Mouse (Mus musculus): Measurements from ENCODE around the gene Olfm3. TPM values are rescaled to one million over a fixed set of nuclear protein-coding genes. Genes with fewer than 3 reads are reported as not detected.

The Olfm3 gene
- polyA plus RNA-seq, 2 experiments = 0.13 to 0.34 TPM

DNA sequence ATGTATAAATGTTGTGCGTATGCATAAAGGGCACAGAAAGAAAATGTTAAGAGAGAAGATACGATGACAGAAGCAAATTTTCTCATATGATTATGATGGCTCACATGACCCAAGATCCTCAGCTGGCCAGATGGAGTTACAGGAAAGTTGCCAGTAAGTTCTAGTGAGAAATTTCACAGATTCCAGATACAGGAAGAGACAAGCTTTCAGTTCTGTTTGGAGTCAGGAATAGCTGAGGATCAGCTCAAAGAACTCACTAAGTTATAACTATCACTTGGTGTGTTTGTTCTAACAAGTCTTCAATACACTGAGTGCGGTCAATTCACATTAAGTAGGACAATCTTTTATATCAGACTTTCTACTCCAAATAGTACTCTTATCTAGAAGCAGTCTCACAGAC, 16.2 kb downstream of the Olfm3 start:
- Histone ChIP-seq H3K4me1 (ENCODE audit: control insufficient read depth, insufficient read depth, low read length) (no peaks in the 10 kb centered on the region), H3K27me3 (ENCODE audit: control insufficient read depth, insufficient read depth, low read length) (no peaks in the 10 kb centered on the region), H3K9me3 (ENCODE audit: control insufficient read depth, low read length) (no peaks in the 10 kb centered on the region), H3K4me2 (replicated peaks; ENCODE audit: low read depth, low read length, severe bottlenecking) (no peak overlapping the region), H3K4me3 (replicated peaks; ENCODE audit: low read length) (no peak overlapping the region), H3K27ac (replicated peaks; ENCODE audit: low read depth, low read length) (no peak overlapping the region), H3K9ac (ENCODE audit: low read depth, low read length, severe bottlenecking) (no peak overlapping the region), H3K36me3 (ENCODE audit: control insufficient read depth, insufficient read depth, low read length) (no peaks in the 10 kb centered on the region)
- no peak for TF ChIP-seq POLR2A (IDR thresholded peaks at IDR 0.05; ENCODE audit: borderline replicate concordance, extremely low read depth, insufficient read depth, insufficient read length)
- DNase-seq (ENCODE audit: low spot score) (no peak), ATAC-seq (ENCODE audit: low FRiP score, low read depth) (no peak)
- 88% methylated on average over 3 of the region's 3 CpGs for WGBS

DNA sequence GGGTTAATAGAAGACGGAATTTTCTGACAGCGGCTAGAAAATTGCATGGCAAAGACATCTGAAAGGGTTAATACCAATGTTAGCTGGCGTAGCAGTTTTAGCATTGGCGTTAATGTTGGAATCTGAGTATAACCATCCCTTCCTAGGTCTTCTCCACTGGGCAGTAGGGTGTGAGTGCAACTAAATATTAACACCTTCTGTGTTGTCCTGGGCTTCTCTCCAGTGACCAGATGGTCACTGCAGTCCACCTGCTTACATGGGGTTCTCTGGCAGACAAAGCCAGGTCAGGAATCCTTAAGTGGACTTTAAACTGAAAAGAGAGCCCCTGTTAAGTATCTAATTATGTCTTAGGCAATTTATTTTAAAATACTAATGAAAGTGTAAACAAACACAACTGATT, 25.7 kb downstream of the Olfm3 start:
- ATAC-seq (ENCODE audit: low FRiP score, low read depth) (no peak), DNase-seq (ENCODE audit: low spot score) (no peak)
- no peaks in the 10 kb centered on the region for H3K27me3 ChIP-seq (ENCODE audit: control insufficient read depth, insufficient read depth, low read length)
- no peak overlapping the region for H3K27ac ChIP-seq (replicated peaks; ENCODE audit: low read depth, low read length)
- H3K4me2 ChIP-seq (replicated peaks; ENCODE audit: low read depth, low read length, severe bottlenecking) = no peak overlapping the region
- H3K9me3 ChIP-seq (ENCODE audit: control insufficient read depth, low read length) = no peaks in the 10 kb centered on the region
- H3K4me3 ChIP-seq (replicated peaks; ENCODE audit: low read length) = no peak overlapping the region
- H3K36me3 ChIP-seq (ENCODE audit: control insufficient read depth, insufficient read depth, low read length) = no peaks in the 10 kb centered on the region
- TF ChIP-seq POLR2A (IDR thresholded peaks at IDR 0.05; ENCODE audit: borderline replicate concordance, extremely low read depth, insufficient read depth, insufficient read length) = no peak
- no peak overlapping the region for H3K9ac ChIP-seq (ENCODE audit: low read depth, low read length, severe bottlenecking)
- 67% methylated on average over 4 of the region's 4 CpGs for WGBS
- H3K4me1 ChIP-seq (ENCODE audit: control insufficient read depth, insufficient read depth, low read length) = no peaks in the 10 kb centered on the region

DNA sequence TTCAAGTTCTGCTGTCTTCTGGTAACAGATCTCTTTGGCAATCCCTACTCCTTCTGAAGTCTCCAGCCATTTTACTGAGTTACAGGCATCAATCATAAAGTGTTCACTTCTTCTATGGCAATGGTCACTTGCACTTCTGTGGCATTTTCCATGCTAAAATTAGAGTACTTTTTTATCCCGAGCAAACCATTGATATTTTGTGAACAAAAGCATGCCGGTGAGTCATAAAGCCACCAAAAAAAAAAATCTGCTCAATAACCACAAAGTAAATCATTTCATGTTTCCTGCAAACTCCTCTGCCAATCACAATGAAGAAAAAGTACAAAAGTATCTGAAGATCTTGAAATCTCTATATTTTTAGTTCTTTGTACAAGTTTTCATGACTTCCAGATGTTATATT, 26.5 kb downstream of the Olfm3 start:
- Histone ChIP-seq H3K4me3 (replicated peaks; ENCODE audit: low read length) (no peak overlapping the region), H3K4me2 (replicated peaks; ENCODE audit: low read depth, low read length, severe bottlenecking) (no peak overlapping the region), H3K9ac (ENCODE audit: low read depth, low read length, severe bottlenecking) (no peak overlapping the region), H3K27me3 (ENCODE audit: control insufficient read depth, insufficient read depth, low read length) (no peaks in the 10 kb centered on the region), H3K36me3 (ENCODE audit: control insufficient read depth, insufficient read depth, low read length) (no peaks in the 10 kb centered on the region), H3K9me3 (ENCODE audit: control insufficient read depth, low read length) (no peaks in the 10 kb centered on the region), H3K4me1 (ENCODE audit: control insufficient read depth, insufficient read depth, low read length) (no peaks in the 10 kb centered on the region), H3K27ac (replicated peaks; ENCODE audit: low read depth, low read length) (no peak overlapping the region)
- DNase-seq (ENCODE audit: low spot score) = no peak
- ATAC-seq (ENCODE audit: low FRiP score, low read depth) = no peak
- 59% methylated on average over 2 of the region's 2 CpGs for WGBS
- TF ChIP-seq POLR2A (IDR thresholded peaks at IDR 0.05; ENCODE audit: borderline replicate concordance, extremely low read depth, insufficient read depth, insufficient read length) = no peak

DNA sequence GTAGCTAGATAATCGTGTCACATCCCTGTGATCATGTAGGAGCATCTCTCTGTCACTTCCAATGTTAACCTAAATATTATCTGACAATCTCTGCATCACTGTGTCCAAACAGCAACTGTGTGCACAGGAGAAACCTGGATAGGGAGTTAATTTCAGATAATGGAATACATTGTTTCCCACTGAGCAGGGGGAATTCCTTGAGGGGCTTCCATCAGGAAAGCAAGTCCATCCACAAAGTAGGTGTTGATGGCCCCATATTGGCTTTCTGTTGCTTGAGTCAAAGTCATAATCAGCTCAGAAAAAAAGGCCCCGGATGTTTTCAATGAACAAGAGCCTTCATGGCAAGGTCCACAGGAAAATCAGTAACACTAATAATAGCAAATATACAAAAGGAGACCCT, 26.9 kb downstream of the Olfm3 start:
- no peaks in the 10 kb centered on the region for H3K9me3 ChIP-seq (ENCODE audit: control insufficient read depth, low read length)
- H3K4me2 ChIP-seq (replicated peaks; ENCODE audit: low read depth, low read length, severe bottlenecking) = no peak overlapping the region
- 66% methylated on average over 2 of the region's 2 CpGs for WGBS
- no peaks in the 10 kb centered on the region for H3K36me3 ChIP-seq (ENCODE audit: control insufficient read depth, insufficient read depth, low read length)
- TF ChIP-seq POLR2A (IDR thresholded peaks at IDR 0.05; ENCODE audit: borderline replicate concordance, extremely low read depth, insufficient read depth, insufficient read length) = no peak
- DNase-seq (ENCODE audit: low spot score) (no peak), ATAC-seq (ENCODE audit: low FRiP score, low read depth) (no peak)
- no peak overlapping the region for H3K9ac ChIP-seq (ENCODE audit: low read depth, low read length, severe bottlenecking)
- H3K4me3 ChIP-seq (replicated peaks; ENCODE audit: low read length) = no peak overlapping the region
- H3K4me1 ChIP-seq (ENCODE audit: control insufficient read depth, insufficient read depth, low read length) = no peaks in the 10 kb centered on the region
- no peak overlapping the region for H3K27ac ChIP-seq (replicated peaks; ENCODE audit: low read depth, low read length)
- no peaks in the 10 kb centered on the region for H3K27me3 ChIP-seq (ENCODE audit: control insufficient read depth, insufficient read depth, low read length)

DNA sequence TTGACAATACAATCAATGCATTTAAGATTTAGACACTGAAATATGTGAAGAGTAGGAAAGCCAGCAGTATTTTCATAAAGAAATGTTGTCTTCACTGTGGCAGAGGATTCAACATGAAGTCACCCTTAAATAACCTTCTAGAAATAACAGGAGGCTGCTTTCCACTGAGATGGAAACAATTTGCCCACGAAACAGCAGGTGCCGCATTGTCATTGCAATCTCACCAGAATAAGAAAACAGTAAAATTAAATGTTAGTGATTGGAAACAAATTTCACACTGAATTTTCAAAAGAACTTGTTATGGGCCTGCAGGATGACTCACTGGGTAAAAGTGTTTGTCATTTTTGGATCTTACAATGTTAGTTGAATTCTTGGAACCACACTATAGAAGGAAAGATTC, 29.0 kb downstream of the Olfm3 start:
- H3K9me3 ChIP-seq (ENCODE audit: control insufficient read depth, low read length) = no peaks in the 10 kb centered on the region
- no peak for TF ChIP-seq POLR2A (IDR thresholded peaks at IDR 0.05; ENCODE audit: borderline replicate concordance, extremely low read depth, insufficient read depth, insufficient read length)
- WGBS = 82% methylated on average over 2 of the region's 2 CpGs

DNA sequence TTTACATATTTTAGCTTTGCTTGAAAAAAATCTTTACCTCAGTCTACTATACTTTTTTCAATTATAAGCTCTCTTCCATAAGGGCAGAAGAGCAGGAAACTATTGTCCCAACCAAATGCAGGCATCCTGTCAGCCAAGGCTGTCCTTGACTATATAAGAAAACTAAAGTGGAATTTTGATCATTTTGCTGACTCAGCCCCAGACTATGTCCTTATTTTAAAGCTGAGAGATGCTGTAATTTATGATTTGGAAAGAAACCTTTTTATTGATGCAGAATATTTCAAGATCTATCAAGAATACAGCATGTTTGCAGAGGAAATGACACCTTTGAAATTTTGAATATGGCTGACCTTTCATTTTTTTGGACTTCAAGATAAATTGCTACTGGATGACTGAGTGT, 51.0 kb downstream of the Olfm3 start:
- H3K27me3 ChIP-seq (ENCODE audit: control insufficient read depth, insufficient read depth, low read length) = no peaks in the 10 kb centered on the region
- no peaks in the 10 kb centered on the region for H3K36me3 ChIP-seq (ENCODE audit: control insufficient read depth, insufficient read depth, low read length)
- H3K9me3 ChIP-seq (ENCODE audit: control insufficient read depth, low read length) = no peaks in the 10 kb centered on the region
- TF ChIP-seq POLR2A (IDR thresholded peaks at IDR 0.05; ENCODE audit: borderline replicate concordance, extremely low read depth, insufficient read depth, insufficient read length) = no peak
- H3K27ac ChIP-seq (replicated peaks; ENCODE audit: low read depth, low read length) = no peak overlapping the region
- H3K4me1 ChIP-seq (ENCODE audit: control insufficient read depth, insufficient read depth, low read length) = no peaks in the 10 kb centered on the region
- H3K9ac ChIP-seq (ENCODE audit: low read depth, low read length, severe bottlenecking) = no peak overlapping the region
- DNase-seq (ENCODE audit: low spot score) = no peak
- no peak overlapping the region for H3K4me3 ChIP-seq (replicated peaks; ENCODE audit: low read length)
- H3K4me2 ChIP-seq (replicated peaks; ENCODE audit: low read depth, low read length, severe bottlenecking) = no peak overlapping the region
- ATAC-seq (ENCODE audit: low FRiP score, low read depth) = no peak

More for the DNA sequence above, 29.0 kb downstream of the Olfm3 start:
- Histone ChIP-seq H3K4me3 (replicated peaks; ENCODE audit: low read length) (no peak overlapping the region), H3K27ac (replicated peaks; ENCODE audit: low read depth, low read length) (no peak overlapping the region), H3K36me3 (ENCODE audit: control insufficient read depth, insufficient read depth, low read length) (no peaks in the 10 kb centered on the region), H3K4me1 (ENCODE audit: control insufficient read depth, insufficient read depth, low read length) (no peaks in the 10 kb centered on the region), H3K9ac (ENCODE audit: low read depth, low read length, severe bottlenecking) (no peak overlapping the region), H3K27me3 (ENCODE audit: control insufficient read depth, insufficient read depth, low read length) (no peaks in the 10 kb centered on the region), H3K4me2 (replicated peaks; ENCODE audit: low read depth, low read length, severe bottlenecking) (no peak overlapping the region)
- DNase-seq (ENCODE audit: low spot score) = no peak
- no peak for ATAC-seq (ENCODE audit: low FRiP score, low read depth)

Data from limb, embryonic 14.5 days (tissue).